Mouse (Mus musculus) liver, adult (tissue): ENCODE measurements around the gene Gm9732.
"Not testable (repeated sequence)": the region's sequence is repeated elsewhere in the genome, so short reads cannot be mapped to it uniquely, and the experiment has no call there.

Experiments used
- GATA4 ChIP-seq: IDR thresholded peaks from 2 replicates; pipeline ENCODE4 v1.6.1; 2014; ENCODE audit warnings: mild to moderate bottlenecking, low read length; ENCODE audit not compliant: insufficient replicate concordance

Gene Gm9732

DNA sequence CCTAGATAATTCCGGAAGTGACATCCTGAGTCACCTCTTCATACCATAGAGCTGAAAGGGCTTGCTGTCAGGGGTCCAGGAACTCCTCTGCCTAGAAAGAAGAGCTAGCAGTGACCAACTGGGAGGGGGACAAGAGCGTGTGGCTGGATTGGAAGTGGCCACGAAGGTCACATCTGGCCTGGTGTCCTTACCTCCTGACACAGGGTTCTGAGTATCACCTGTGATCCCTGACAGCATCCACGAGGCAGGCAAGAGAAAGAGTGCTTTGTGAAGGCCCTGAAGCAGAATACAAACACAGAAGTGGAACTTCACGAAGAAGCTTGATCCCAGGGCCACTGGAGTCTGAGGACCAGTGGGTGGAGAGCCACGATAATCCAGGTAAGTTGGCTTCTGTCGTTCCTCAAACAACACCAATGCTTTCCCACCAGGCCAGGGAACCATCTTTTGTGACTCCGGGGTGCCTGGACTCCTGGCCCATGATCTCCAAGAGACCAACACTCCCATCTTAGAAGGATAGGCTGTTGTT lies at the start of gene Gm9732:
Gm9732 (plus strand) TSS at position 51 of the 526 bp plus-strand sequence.
- not testable (repeated sequence) for TF ChIP-seq GATA4

DNA sequence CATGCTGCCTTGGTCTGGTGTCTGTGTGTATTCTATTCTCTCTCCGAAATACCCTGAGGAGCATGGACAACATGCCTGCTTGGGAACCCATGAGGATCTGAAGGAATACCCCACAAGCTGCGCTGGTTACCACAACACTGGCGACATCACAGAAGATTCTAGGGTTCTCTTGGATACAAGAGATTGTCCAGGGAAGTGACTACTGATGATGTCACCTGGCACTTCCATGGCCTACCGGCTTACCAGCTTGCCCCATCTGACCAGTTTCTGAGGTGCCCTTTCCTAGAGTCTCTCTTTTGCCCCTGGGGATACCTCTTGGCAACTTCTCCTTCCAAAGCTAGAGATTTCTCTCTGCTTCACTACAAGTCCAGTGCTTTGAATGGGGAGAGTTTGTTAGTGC lies 39.6 kb upstream of the Gm9732 start, which contains the start of gene Gm8122:
Gm8122 (minus strand) TSS at position 101 of the 400 bp plus-strand sequence.
- not testable (repeated sequence) for TF ChIP-seq GATA4

DNA sequence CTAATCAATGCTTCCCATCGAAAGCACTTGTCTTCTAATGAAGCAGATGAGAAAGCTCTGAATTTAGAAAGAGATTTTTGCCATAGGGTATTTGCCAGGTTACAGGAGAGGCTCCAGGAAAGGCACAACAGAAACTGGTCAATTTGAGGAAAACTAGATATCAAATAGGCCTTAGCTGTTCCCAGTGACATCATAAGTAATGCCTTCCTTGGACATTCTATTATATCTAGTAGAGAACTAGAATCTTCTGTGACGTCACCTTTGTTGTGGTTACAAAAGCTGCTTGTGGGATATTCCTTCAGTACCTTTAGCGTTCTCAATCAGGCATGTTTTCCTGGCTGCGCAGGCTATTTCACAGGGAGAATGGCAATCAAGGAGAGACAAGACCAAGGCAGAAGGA lies 16.5 kb upstream of the Gm9732 start, which contains the start of gene Gm8126:
Gm8126 (plus strand) TSS at position 301 of the 400 bp plus-strand sequence.
- TF ChIP-seq GATA4 = not testable (repeated sequence)

DNA sequence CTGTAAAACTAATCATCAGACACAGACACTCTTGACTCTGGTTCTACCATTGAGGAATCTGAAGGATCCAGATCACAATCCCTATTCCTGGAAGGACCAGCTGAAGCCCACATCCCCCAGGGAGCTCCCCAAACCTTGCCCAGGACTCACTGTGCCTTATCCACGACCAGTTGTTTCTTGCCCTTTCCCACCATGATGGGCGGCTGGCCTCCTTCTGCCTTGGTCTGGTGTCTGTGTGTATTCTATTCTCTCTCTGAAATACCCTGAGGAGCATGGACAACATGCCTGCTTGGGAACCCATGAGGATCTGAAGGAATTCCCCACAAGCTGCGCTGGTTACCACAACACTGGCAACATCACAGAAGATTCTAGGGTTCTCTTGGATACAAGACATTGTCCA lies 18.7 kb downstream of the Gm9732 start, which contains the start of gene Gm8127:
Gm8127 (minus strand) TSS at position 330 of the 400 bp plus-strand sequence.
- not testable (repeated sequence) for TF ChIP-seq GATA4

DNA sequence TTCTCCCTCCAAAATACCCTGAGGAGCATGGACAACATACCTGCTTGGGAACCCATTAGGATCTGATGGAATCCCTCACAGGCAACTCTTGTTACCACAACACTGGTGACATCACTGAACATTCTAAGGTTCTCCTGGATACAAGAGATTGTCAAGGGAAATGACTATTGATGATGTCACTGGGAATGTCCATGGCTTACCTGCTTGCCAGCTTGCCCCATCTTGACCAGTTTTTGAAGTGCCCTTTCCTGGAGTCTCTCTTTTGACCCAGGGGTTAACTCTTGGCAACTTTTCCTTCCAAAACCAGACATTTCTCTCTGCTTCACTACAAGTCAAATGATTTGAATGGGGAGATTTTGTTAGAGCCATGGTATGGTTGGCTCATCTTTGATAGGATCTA lies 72.9 kb downstream of the Gm9732 start, which contains the start of gene 1700001F09Rik:
1700001F09Rik (minus strand) TSS at position 101 of the 400 bp plus-strand sequence.
- TF ChIP-seq GATA4 = not testable (repeated sequence)
